Mouse (Mus musculus) forelimb bud, embryonic 11.5 days (tissue): ENCODE measurements around the gene Fgf6.

Experiments
- DNase-seq: peaks from one replicate; pipeline ENCODE4 v3.0.0-alpha.2; 2012; ENCODE audit warnings: low read depth, low spot score

The Fgf6 gene

GRCm38 (mm10) chr6:127014906-127015770 is at the start of gene Fgf6:
Fgf6 (plus strand) TSS chr6:127015586.
- DNase-seq, result no peak

- DNase-seq, result no peak
Observed at GRCm38 (mm10) chr6:126966241-126967026, 49.0 kb upstream of the Fgf6 start.

- no peak for DNase-seq
Observed at GRCm38 (mm10) chr6:126981539-126982234, 33.7 kb upstream of the Fgf6 start.

DNA sequence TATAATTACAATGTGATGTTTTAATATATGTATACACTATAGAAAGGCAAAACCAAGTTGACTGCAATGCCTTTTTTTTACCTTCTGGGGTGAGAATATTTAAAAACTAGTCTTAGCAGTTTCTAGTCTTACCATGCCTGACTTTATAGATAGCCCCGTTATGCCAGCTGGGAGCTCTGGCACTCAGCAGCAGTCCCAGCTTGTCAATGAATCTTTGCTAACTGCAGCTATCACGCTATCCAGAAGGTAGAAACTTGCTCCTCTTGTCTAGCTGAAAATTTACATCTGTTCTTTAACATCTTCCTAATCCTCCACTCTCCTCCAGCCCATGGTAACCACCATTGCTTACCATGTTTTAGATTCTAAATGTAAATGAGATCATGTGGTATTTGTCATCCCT is 21.7 kb upstream of the Fgf6 start:
- DNase-seq, result no peak

DNA sequence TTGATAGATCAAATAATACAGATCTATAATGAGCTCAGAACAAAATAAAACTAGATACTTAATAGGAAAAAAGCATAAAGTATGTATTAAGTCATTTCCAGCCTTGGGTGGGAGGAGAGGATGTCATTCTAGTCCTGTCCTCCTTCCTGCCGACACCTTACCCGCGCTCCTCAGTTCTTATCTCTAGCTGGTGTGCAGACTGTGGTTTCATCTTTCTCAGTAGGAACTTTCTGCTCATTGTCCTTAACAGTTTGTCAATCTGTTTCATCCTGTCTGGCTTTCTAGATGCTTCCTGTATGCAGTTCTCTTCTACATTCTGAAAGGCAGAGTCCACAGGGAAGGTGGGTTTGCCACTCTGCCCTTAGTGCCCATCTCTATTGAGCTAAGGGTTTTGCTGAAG is 19.9 kb upstream of the Fgf6 start:
- no peak for DNase-seq

GRCm38 (mm10) chr6:126996399-126996798 is 19.0 kb upstream of the Fgf6 start:
- no peak for DNase-seq

- no peak for DNase-seq
Observed at GRCm38 (mm10) chr6:127005646-127006045, 9.7 kb upstream of the Fgf6 start.

GRCm38 (mm10) chr6:127006551-127006950 is 8.8 kb upstream of the Fgf6 start:
- no peak for DNase-seq

DNA sequence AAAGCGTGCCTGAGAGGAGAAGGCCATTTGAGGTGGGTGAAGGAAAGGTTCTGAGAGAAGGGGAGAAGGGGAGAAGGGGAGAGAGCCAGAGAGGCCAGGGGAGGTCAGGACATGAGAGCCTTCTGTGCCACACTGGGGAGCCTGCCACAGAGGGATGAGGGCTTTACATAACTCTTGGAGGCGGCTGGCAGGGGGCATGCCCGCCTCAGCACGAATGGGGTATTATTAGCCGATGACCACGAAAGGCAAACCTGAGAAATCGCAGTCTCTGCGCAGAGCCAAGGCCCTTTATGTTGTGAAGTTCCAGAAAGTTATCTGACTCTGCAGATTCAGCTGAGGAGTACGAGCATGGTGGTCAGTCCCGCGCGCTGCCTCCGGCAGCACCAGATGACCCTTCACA is 5.4 kb upstream of the Fgf6 start:
- DNase-seq, result no peak

GRCm38 (mm10) chr6:127011947-127012535 is 3.3 kb upstream of the Fgf6 start:
- no peak for DNase-seq

DNA sequence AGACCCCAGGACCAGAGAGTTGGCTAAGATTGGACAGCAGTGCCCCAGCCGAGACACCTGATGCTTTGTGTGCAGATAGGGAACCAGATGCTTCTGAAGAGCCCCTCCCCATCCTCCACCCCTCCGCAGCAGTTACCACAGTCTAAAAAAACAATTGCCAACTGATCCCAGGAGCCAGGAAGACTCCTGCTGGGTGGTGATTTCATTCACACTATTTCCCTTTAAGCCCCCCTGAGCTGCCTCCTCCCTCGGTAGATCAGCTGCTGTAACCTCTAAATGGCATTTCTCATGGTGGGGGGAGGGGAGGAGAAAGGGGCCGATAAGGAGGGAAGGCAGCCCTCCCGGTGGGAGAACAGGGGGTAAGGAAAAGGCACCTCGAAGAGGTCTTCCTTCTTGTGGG is 3.9 kb downstream of the Fgf6 start:
- DNase-seq, result no peak

GRCm38 (mm10) chr6:127020431-127020830 is 5.0 kb downstream of the Fgf6 start:
- DNase-seq, result no peak

- no peak for DNase-seq
Observed at GRCm38 (mm10) chr6:127024836-127025235, 9.4 kb downstream of the Fgf6 start.

DNA sequence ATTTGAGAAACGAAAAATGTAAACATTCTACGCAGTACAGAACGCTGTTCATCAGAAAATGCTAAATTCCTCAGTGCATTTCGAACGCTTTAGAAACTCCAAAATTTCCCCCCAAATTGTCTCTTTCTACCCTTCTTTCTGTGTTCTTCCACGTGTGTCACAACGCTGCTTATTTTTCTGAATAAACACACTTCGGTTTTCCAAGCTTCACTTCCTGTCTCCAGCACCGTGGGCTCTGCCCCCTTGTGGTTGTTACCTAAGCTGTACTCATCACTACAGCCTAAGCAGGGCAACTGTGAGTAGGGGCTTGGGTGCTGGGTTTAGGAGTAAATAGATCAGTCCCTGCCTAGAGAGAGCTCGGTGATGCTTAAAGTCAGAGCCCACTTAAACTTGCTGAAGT is 19.4 kb downstream of the Fgf6 start:
- peak; percentile 50 for DNase-seq

GRCm38 (mm10) chr6:127044909-127045308 is 29.5 kb downstream of the Fgf6 start:
- no peak for DNase-seq

DNA sequence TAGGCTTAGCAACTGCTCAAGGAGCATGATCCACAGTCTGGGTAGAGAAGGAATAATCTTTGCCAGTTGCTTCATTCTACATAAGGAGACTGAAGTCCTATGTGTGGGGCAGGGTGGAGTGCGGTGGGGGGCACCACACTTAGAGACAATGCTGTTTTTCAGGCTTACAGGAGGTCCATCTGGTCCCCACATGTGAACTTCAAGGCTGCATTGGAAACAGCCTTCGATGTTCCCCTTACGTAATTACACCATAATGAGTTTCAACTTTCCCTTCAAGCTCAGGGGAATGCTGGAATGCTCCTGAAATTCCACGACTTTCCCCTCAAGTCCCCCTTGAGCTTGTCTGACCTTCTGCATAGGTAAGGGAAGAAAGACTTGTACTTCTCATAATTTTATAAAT is 35.5 kb downstream of the Fgf6 start:
- peak; percentile 85 for DNase-seq

DNA sequence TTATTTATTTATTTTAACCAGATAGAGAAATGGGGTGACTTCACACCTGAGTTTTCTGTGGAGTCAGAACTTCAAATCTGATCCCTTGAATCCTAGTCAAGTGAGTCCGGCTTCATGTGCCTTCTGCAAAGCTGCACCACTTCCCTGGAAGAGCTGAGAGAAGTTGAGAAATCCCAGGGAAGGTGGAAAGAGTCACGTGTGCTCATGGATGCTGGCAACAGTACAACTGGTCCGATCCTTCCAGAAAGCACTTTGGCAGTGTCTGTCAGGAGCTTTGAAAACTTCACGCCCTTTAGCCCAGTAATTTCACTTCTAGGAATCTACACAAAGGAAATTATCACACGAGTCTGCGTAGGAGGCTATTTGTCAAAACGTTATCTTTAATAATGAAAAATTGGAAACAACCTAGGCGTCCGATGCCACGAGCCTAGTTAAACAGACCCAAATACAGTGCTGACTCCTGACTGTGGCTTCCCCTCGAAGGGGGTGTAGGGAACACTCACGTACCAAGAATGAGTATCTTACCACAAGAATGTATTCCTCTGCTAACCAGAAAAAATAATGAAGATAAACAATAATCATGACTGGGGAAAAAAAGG is 41.7 kb downstream of the Fgf6 start:
- no peak for DNase-seq

DNA sequence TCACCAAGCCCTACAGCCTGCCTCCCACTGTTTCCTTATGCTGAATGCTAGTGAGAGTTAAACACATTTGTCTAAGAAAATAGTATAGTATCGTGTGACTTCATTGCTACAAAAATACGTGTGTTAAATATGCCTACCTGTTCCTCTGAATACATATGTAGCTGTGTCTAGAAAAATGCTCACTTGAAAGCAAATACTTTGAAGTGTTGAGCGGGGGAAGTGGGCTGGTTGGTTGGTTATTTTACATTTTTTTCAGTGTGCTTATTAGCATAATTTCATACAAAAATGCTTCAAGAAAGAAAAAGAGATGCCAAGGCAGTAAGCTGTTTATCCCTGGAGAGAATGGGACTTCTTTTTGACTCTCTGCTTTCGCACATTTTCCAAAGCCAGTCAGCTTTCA is 44.6 kb downstream of the Fgf6 start:
- DNase-seq, result no peak

GRCm38 (mm10) chr6:127063915-127064314 is 48.5 kb downstream of the Fgf6 start:
- no peak for DNase-seq

DNA sequence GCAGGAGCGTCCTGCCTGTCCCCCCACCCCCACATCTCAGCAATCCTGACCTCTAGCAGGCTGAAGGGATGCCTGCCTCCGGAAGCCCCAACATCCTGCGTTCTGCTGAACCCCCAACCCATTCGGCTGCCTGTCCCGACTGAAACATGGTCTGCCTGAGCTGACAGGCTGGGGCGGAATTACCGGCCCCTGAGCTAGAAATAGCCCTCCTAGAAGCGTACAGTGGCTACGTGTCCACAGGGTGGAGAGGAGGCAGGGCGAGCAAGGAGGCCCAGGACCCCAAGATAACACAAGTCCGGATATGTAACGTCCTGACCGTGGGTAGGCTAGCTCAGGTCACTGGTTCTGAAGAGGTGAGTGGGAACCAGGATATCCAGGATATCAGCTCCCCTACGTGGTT is 49.4 kb downstream of the Fgf6 start:
- DNase-seq, result no peak

- no peak for DNase-seq
Observed at GRCm38 (mm10) chr6:127072817-127073216, 57.4 kb downstream of the Fgf6 start, which contains the start of gene Fgf23. Fgf23 (plus strand) TSS chr6:127072902.
